In genomic region chr7:109985661-109986132, GRCm38 (mm10) we compare ENCODE assay signal across 8 mouse cellular contexts. TPM values are rescaled to one million over a fixed set of nuclear protein-coding genes. Genes with fewer than 3 reads are reported as not detected.
DNase-seq lines count a peak whose midpoint lies in the region; ATAC-seq and TF ChIP-seq lines count a peak whose summit lies in the region.

No protein-coding gene starts in this region.

- 0 out of 2 replicates have a peak overlapping the region, but pooled peaks have one; percentile 42 for H3K27ac ChIP-seq in neural tube, embryonic 11.5 days (ENCODE audit: low read depth, low read length)
- H3K27ac ChIP-seq in bone marrow macrophage, adult 2 months (ENCODE audit: insufficient read depth, low read depth, low read length), result peak overlapping the region; percentile 33
- H3K27ac ChIP-seq in forebrain, embryonic 15.5 days (replicated peaks), result peak overlapping the region; percentile 94
- peak overlapping the region; percentile 82 for H3K27ac ChIP-seq in liver, embryonic 16.5 days (ENCODE audit: low read length)
- H3K27ac ChIP-seq in stomach, embryonic 14.5 days (ENCODE audit: low read length), result peak overlapping the region; percentile 21; the same call in 1 of the 2 replicates

- WGBS in neural tube, embryonic 11.5 days, result under 1% methylated on average over 23 of the region's 27 CpGs
- 0% methylated on average over 27 of the region's 27 CpGs for WGBS in forebrain, embryonic 15.5 days
- WGBS in liver, embryonic 16.5 days (ENCODE audit: insufficient replicate concordance), result under 1% methylated on average over 27 of the region's 27 CpGs
- WGBS in stomach, embryonic 14.5 days, result 0% methylated on average over 27 of the region's 27 CpGs

- no peaks in the 10 kb centered on the region for H3K27me3 ChIP-seq in neural tube, embryonic 11.5 days (ENCODE audit: control insufficient read depth, insufficient read depth, low read length)
- no peaks in the 10 kb centered on the region for H3K27me3 ChIP-seq in forebrain, embryonic 15.5 days
- H3K27me3 ChIP-seq in liver, embryonic 16.5 days (ENCODE audit: control insufficient read depth, insufficient read depth, low read depth, low read length), result no peaks in the 10 kb centered on the region
- H3K27me3 ChIP-seq in stomach, embryonic 14.5 days (ENCODE audit: control insufficient read depth, insufficient read depth, low read length), result no peaks in the 10 kb centered on the region

- H3K9ac ChIP-seq in neural tube, embryonic 11.5 days (ENCODE audit: low read length), result peak overlapping the region; percentile 62
- peak overlapping the region; percentile 64 for H3K9ac ChIP-seq in forebrain, embryonic 15.5 days (replicated peaks)
- peak overlapping the region; percentile 78 for H3K9ac ChIP-seq in liver, embryonic 16.5 days (ENCODE audit: low read depth, low read length)
- peak overlapping the region; percentile 76 for H3K9ac ChIP-seq in stomach, embryonic 14.5 days (replicated peaks; ENCODE audit: low read depth, low read length)

- no peaks in the 10 kb centered on the region; the same call in 1 of the 2 replicates for H3K4me1 ChIP-seq in neural tube, embryonic 11.5 days (ENCODE audit: control insufficient read depth, insufficient read depth, low read length)
- peaks cover 2% of the 10 kb centered on the region; the same call in 1 of the 2 replicates for H3K4me1 ChIP-seq in bone marrow macrophage, adult 2 months (ENCODE audit: control insufficient read depth, insufficient read depth, low read length)
- H3K4me1 ChIP-seq in forebrain, embryonic 15.5 days, result peaks cover 23% of the 10 kb centered on the region
- H3K4me1 ChIP-seq in liver, embryonic 16.5 days (ENCODE audit: control insufficient read depth, low read depth, low read length), result peaks cover 9% of the 10 kb centered on the region; the same call in 1 of the 2 replicates
- H3K4me1 ChIP-seq in stomach, embryonic 14.5 days (ENCODE audit: control insufficient read depth, insufficient read depth, low read length), result 0 out of 2 replicates have a peak, but pooled peaks cover 4% of the 10 kb centered on the region

- ATAC-seq in neural tube, embryonic 11.5 days (ENCODE audit: insufficient read depth, low FRiP score, low TSS enrichment), result peak; percentile 59
- peak; percentile 57; the same call in 1 of the 2 replicates for ATAC-seq in forebrain, embryonic 15.5 days (replicated peaks)
- peak; percentile 18 for ATAC-seq in liver, embryonic 16.5 days (ENCODE audit: low read depth)
- ATAC-seq in stomach, embryonic 14.5 days (ENCODE audit: insufficient number of reproducible peaks, insufficient read depth, low FRiP score, low read depth), result no peak; the same call in none of the 2 replicates

- peak; percentile 13 for DNase-seq in neural tube, embryonic 11.5 days (ENCODE audit: low spot score)
- no peak for DNase-seq in neural tube, embryonic 10.5 days (ENCODE audit: extremely low spot score, low spot score)
- no peak for DNase-seq in adrenal gland, postnatal 14 days
- DNase-seq in spleen, adult 18-20 months, result no peak

- no peaks in the 10 kb centered on the region for H3K9me3 ChIP-seq in neural tube, embryonic 11.5 days (ENCODE audit: control insufficient read depth, low read length)
- no peaks in the 10 kb centered on the region for H3K9me3 ChIP-seq in forebrain, embryonic 15.5 days
- H3K9me3 ChIP-seq in liver, embryonic 16.5 days (replicated peaks; ENCODE audit: control insufficient read depth, low read length), result no peaks in the 10 kb centered on the region
- no peaks in the 10 kb centered on the region for H3K9me3 ChIP-seq in stomach, embryonic 14.5 days (ENCODE audit: control insufficient read depth, low read depth, low read length)

- H3K36me3 ChIP-seq in neural tube, embryonic 11.5 days (ENCODE audit: control insufficient read depth, insufficient read depth, low read length), result peaks cover 2% of the 10 kb centered on the region; the same call in 1 of the 2 replicates
- peaks cover 13% of the 10 kb centered on the region for H3K36me3 ChIP-seq in forebrain, embryonic 15.5 days
- H3K36me3 ChIP-seq in liver, embryonic 16.5 days (ENCODE audit: control insufficient read depth, insufficient read depth), result no peaks in the 10 kb centered on the region
- H3K36me3 ChIP-seq in stomach, embryonic 14.5 days (ENCODE audit: control insufficient read depth, insufficient read depth, low read length), result peaks cover 10% of the 10 kb centered on the region

- H3K4me3 ChIP-seq in neural tube, embryonic 11.5 days (ENCODE audit: low read depth, low read length), result peak overlapping the region; percentile 69
- peak overlapping the region; percentile 83 for H3K4me3 ChIP-seq in bone marrow macrophage, adult 2 months (ENCODE audit: insufficient read depth, low read length)
- H3K4me3 ChIP-seq in forebrain, embryonic 15.5 days, result peak overlapping the region; percentile 69
- H3K4me3 ChIP-seq in liver, embryonic 16.5 days (ENCODE audit: low read depth, low read length), result peak overlapping the region; percentile 74
- peak overlapping the region; percentile 63 for H3K4me3 ChIP-seq in stomach, embryonic 14.5 days (ENCODE audit: low read depth, low read length)

- H3K4me2 ChIP-seq in neural tube, embryonic 11.5 days (ENCODE audit: low read depth), result peak overlapping the region; percentile 46
- H3K4me2 ChIP-seq in forebrain, embryonic 15.5 days (replicated peaks), result peak overlapping the region; percentile 71
- H3K4me2 ChIP-seq in liver, embryonic 16.5 days (ENCODE audit: low read depth, low read length), result peak overlapping the region; percentile 90
- H3K4me2 ChIP-seq in stomach, embryonic 14.5 days (replicated peaks; ENCODE audit: low read depth, low read length), result peak overlapping the region; percentile 72

- no peak for TF ChIP-seq POLR2A in bone marrow macrophage, adult 2 months (IDR thresholded peaks at IDR 0.05; ENCODE audit: borderline replicate concordance, low read depth, low read length)

- TF ChIP-seq CTCF in bone marrow macrophage, adult 2 months (IDR thresholded peaks at IDR 0.05; ENCODE audit: low read depth, low read length), result no peak

RNA-seq across cellular contexts. Expression of gene Tmem41b, which starts 1.0 kb away (rescaled TPM):
- 78.8 and 79.1 TPM in 2 replicates for polyA plus RNA-seq in neural tube, embryonic 11.5 days (2014; fragmentation: Nextera tagmentation; extraction: Ambion mirVana)
- 43.1 and 47.3 TPM in 2 replicates for polyA plus RNA-seq in bone marrow macrophage, adult 2 months (2012; ENCODE audit: insufficient read depth, insufficient read length, missing spikeins)
- polyA plus RNA-seq in forebrain, embryonic 15.5 days (2015; fragmentation: Nextera tagmentation; extraction: Ambion mirVana), result 65.0 and 65.1 TPM in 2 replicates
- 25.0 and 26.4 TPM in 2 replicates for polyA plus RNA-seq in liver, embryonic 16.5 days (2015; fragmentation: Nextera tagmentation; extraction: Ambion mirVana)
- 70.8 and 75.7 TPM in 2 replicates for polyA plus RNA-seq in stomach, embryonic 14.5 days (2014; fragmentation: Nextera tagmentation; extraction: Ambion mirVana)
- total RNA-seq in adrenal gland, postnatal 14 days (2021), result 37.5 and 46.1 TPM in 2 replicates

RNA-seq across cellular contexts. Expression of gene Dennd5a, which starts 25.4 kb away (rescaled TPM):
- 56.7 TPM in 2 replicates for polyA plus RNA-seq in neural tube, embryonic 11.5 days (2014; fragmentation: Nextera tagmentation; extraction: Ambion mirVana)
- 159 and 160 TPM in 2 replicates for polyA plus RNA-seq in bone marrow macrophage, adult 2 months (2012; ENCODE audit: insufficient read depth, insufficient read length, missing spikeins)
- polyA plus RNA-seq in forebrain, embryonic 15.5 days (2015; fragmentation: Nextera tagmentation; extraction: Ambion mirVana), result 47.3 and 54.1 TPM in 2 replicates
- polyA plus RNA-seq in liver, embryonic 16.5 days (2015; fragmentation: Nextera tagmentation; extraction: Ambion mirVana), result 5.9 and 7.0 TPM in 2 replicates
- 51.3 and 52.4 TPM in 2 replicates for polyA plus RNA-seq in stomach, embryonic 14.5 days (2014; fragmentation: Nextera tagmentation; extraction: Ambion mirVana)
- 128 and 133 TPM in 2 replicates for total RNA-seq in adrenal gland, postnatal 14 days (2021)

RNA-seq across cellular contexts. Expression of gene Ipo7, which starts 32.4 kb away (rescaled TPM):
- polyA plus RNA-seq in neural tube, embryonic 11.5 days (2014; fragmentation: Nextera tagmentation; extraction: Ambion mirVana), result 30.7 and 36.3 TPM in 2 replicates
- 51.7 and 55.2 TPM in 2 replicates for polyA plus RNA-seq in bone marrow macrophage, adult 2 months (2012; ENCODE audit: insufficient read depth, insufficient read length, missing spikeins)
- 46.4 and 46.9 TPM in 2 replicates for polyA plus RNA-seq in forebrain, embryonic 15.5 days (2015; fragmentation: Nextera tagmentation; extraction: Ambion mirVana)
- polyA plus RNA-seq in liver, embryonic 16.5 days (2015; fragmentation: Nextera tagmentation; extraction: Ambion mirVana), result 18.8 and 21.2 TPM in 2 replicates
- 19.7 and 20.4 TPM in 2 replicates for polyA plus RNA-seq in stomach, embryonic 14.5 days (2014; fragmentation: Nextera tagmentation; extraction: Ambion mirVana)
- 95.0 and 96.7 TPM in 2 replicates for total RNA-seq in adrenal gland, postnatal 14 days (2021)

Comparison
In these comparisons a context has a peak if more than half of its experiments do, and no peak if none do; other contexts are left out.
1. H3K27ac ChIP-seq: peak in every context shown above with its lines; median percentile 94 in forebrain, embryonic 15.5 days; 82 in liver, embryonic 16.5 days; 42 in neural tube, embryonic 11.5 days; 33 in bone marrow macrophage, adult 2 months; 21 in stomach, embryonic 14.5 days.